Mouse (Mus musculus): ENCODE results near the gene Ifnk. TPM values are rescaled to one million over a fixed set of nuclear protein-coding genes. Genes with fewer than 3 reads are reported as not detected.
A peak's percentile ranks its signal among the peaks of the same experiment; 100 is the strongest.

Gene Ifnk
- polyA plus RNA-seq, 3 experiments from 2014 or later: not detected

GRCm38 (mm10) chr4:35140317-35140716, 11.5 kb upstream of the Ifnk start:
- ATAC-seq: peak; percentile 72

DNA sequence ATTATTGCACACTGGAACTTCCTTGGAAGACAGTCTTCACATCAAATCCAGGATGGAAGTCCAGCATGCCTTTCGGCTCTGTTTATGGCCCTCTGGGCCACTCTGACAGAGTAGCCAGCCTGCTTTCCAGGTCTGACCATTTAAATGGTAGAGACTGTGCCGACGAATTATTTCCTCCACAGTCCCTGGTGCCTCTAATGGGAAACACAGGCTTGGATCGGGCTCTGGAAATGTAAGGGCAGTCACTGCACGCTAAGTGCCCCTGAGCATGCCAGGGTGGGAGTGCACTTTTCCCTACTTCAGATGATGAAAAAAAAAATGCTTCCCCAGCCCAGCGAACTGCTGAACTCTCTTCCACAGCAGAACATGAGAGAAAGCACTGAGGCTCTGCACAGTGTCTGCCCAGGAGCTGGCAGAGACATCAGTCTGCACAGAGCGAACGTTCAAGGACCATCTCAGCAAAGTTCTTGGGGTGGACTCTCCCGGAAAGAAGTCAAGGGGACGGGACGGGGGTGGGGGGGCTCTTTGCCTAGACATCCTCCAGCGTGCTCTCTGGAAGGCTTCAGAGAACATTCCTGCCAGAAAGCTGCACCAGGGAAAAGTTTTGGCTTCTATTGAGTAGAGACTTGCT, 8.3 kb upstream of the Ifnk start:
- no peak for ATAC-seq

DNA sequence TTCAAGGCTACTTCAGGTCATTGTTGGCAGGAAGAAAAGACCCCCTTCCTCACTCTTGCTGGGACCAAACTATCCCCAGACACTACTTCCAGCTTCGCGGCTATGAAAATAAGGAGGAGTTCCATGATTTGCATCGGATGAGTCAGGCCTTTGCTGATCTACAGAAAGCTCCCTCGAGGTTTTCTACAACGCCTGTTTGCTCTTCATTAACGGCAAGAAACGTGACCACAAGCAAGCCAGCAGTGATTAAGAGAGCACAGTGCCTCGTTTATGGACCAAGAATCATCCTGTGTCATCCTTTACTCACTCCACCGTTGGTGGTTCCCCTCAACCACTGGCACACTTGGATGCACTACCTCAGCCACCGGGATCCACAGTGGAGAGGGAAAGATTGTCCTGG, 6.1 kb upstream of the Ifnk start:
- no peak for ATAC-seq

- no peak for ATAC-seq
Observed at GRCm38 (mm10) chr4:35146597-35146996, 5.3 kb upstream of the Ifnk start.

GRCm38 (mm10) chr4:35148326-35148725, 3.5 kb upstream of the Ifnk start:
- no peak for ATAC-seq

GRCm38 (mm10) chr4:35150706-35151105, 1.1 kb upstream of the Ifnk start:
- no peak for ATAC-seq

GRCm38 (mm10) chr4:35154051-35154450, 2.2 kb downstream of the Ifnk start:
- ATAC-seq: no peak

GRCm38 (mm10) chr4:35155132-35155922, 3.5 kb downstream of the Ifnk start:
- ATAC-seq: no peak

DNA sequence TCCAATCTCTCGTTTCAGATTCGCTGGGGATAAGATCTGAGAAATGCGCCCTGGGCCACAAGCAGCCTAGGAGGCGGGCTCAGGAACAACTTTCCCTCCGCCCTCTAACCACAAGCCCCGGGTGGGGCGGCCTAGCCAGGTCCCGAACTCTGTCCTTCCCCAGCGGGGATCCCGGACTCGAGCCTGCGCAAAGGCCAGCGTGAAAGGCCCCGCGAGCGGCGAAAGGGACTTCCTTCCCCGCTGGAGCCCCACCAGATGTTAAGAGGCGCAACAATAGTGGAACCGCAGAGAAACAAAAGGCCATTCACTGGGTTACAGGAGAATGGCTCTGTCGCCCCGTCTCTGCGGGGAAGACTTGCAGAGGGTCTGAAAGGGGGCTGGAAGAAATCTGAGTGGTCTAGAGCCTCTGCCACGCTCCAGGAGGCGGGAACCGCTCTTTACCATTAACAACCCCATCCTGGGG, 4.3 kb downstream of the Ifnk start:
- ATAC-seq: peak; percentile 48

- ATAC-seq: peak; percentile 88
Observed at GRCm38 (mm10) chr4:35156751-35157611, 5.1 kb downstream of the Ifnk start, which contains the start of gene Mob3b. Mob3b (minus strand) TSS chr4:35157484.

GRCm38 (mm10) chr4:35157815-35158214, 6.0 kb downstream of the Ifnk start:
- ATAC-seq: no peak

DNA sequence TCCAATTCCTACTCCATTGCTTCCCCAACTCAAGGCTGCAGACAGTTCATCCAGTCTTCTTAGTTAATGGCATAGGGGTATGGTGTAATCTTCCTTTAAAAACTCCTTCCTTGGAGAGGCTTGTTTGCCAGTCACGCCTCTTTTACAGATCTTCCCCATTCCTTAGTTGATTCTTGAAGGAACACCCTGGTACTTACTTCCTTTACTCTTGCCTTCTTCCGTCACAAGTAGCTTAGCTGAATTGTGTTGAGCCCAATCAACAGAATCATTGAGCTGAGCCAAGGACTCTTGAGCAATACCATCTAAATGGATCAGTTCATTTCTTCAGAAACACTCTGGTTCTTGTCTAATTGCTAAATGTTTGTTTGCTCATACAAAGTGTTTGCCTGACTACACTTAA, 13.4 kb downstream of the Ifnk start:
- ATAC-seq: no peak

DNA sequence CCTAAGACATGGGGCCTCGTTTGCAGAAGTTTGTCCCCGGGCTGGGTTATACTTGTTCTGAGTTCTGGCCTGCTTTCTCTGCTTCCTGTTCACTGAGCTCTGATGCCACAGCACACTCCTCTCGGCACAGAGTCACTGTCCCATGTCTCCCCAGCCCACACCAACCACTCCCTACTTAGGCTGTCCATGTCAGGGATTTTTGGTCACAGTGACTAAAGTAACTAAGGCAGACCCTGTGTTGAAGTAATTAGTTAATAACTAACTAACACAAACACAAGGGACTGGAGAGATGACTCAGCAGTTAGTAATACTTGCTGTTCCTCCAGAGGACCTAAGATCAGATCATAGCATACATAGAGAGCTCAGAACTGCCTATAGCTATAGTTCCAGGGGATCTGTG, 14.1 kb downstream of the Ifnk start:
- no peak for ATAC-seq

GRCm38 (mm10) chr4:35167855-35168254, 16.0 kb downstream of the Ifnk start:
- ATAC-seq: no peak

DNA sequence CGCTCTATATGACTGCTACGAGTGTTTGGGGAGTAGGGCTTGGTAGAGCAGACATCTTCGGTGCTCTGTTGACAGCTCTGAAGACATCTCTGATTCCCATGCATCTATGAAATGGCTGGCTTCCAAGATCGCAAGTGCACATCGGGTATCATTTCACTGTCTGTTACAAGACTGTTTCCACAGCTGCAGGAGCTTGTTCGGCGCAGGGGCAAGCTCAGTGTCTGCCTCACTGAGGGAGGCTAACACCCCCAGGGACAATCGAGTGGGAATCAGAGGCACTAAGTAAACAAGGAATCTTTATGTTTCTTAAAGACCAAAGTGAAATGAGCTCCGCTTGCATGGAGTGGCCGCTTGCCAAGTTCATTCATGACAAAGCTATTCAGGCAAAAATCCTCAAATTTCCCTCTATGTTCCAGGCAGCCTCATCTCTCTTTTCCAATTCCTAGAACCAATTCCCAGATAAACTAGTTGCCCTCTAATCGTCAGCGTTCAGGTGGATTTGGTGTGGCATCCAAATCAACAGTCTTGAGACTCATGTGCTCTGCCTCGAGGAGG, 17.8 kb downstream of the Ifnk start:
- no peak for ATAC-seq

DNA sequence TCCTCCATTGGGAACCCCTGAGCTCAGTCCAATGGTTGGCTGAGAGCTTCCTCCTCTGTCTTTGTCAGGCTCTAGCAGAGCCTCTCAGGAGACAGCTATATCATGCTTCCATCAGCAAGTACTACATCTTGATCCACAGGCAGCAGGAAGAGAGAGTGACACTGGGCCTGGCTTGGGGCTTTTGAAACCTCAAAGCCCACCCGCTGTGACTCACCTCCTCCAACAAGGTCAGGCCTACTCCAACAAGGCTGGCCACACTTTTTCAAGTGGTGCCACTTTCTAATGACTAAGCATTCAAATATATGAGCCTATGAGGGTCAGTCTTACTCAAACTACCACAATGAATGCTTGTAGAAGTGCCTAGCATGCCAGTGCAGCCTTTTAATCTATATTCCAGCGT, 20.6 kb downstream of the Ifnk start:
- ATAC-seq: no peak

DNA sequence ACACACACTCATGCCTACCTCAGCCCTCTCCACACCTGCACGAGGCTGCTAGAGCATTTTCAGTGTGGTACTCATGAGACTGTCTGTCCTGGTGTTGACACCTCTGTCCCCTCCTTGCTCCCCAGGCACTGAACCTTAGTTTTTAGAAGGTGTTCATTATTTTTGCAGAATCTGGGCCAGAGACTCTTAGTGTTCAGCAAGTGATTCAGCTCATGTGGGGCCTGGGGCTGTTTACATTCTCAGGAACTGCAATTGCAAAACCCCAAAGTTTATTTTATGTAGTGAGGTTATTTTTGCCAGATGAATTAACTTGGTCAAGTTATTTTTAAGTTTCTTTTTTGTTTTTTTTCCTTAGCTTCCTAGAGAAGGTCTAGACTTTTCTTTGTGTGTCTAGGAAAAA, 21.7 kb downstream of the Ifnk start:
- no peak for ATAC-seq

GRCm38 (mm10) chr4:35175566-35175965, 23.7 kb downstream of the Ifnk start:
- no peak for ATAC-seq

- ATAC-seq: no peak
Observed at GRCm38 (mm10) chr4:35177926-35178645, 26.2 kb downstream of the Ifnk start.

- no peak for ATAC-seq
Observed at GRCm38 (mm10) chr4:35187617-35188326, 35.9 kb downstream of the Ifnk start.

DNA sequence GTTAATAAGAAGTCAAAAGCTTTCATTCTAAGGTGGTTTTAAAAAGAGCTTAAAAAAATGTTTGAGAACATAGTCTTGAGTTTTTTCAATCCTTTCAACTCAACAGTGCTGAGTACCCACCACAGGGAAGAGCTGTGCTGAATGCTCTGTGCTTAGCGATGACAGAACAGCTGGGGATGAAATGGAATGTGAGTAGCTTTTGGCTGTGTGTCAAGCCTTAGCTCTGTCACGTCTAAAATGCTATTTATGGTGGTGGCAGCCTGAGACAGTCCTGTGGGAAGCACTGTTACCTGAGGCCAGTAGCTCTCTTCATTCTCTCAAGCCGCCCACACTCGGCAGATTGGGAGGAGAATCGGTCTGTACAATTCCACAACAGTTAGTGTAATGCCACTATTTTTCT, 37.9 kb downstream of the Ifnk start:
- no peak for ATAC-seq

DNA sequence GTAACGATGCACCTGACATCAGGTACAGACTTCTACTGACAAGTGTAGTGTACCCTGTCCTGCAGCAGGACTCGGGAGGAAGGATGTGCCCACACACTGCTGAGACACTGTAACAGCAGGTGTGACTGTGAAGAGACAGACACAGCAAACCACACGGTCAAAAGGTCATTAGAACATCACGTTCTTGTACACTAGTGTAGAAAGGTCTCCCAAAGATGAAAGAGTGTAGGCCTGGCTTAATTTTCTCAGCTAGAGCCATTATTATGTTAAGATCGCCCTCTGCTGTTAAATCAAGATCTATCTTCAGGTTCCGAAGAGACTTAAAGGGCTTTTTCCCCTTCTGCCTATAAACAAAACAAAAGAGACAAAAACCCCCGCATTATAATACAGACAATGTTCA, 40.9 kb downstream of the Ifnk start:
- ATAC-seq: no peak
